Mouse (Mus musculus) midbrain, embryonic 16.5 days (tissue): ENCODE measurements around the gene Sgms1. TPM values are rescaled to one million over a fixed set of nuclear protein-coding genes. Genes with fewer than 3 reads are reported as not detected.
"Not testable (repeated sequence)": the region's sequence is repeated elsewhere in the genome, so short reads cannot be mapped to it uniquely, and the experiment has no call there.

ENCODE experiments used
- ATAC-seq: fragments of 200-750 bp; cut with Nextera tagmentation; 2 replicates; pipeline ENCODE4 v1.8.0; 2017; ENCODE audit warnings: moderate TSS enrichment
- H3K27ac ChIP-seq: fragments of 300-500 bp; sonication (generic); 2 replicates; pipeline ENCODE4 v1.5.1; 2014; ENCODE audit warnings: mild to moderate bottlenecking, low read length, mixed read lengths
- H3K27me3 ChIP-seq: fragments of 300-500 bp; sonication (generic); 2 replicates; pipeline ENCODE4 v1.6.1; 2014; ENCODE audit warnings: low read depth, low read length, mixed read lengths; ENCODE audit not compliant: control insufficient read depth, insufficient read depth
- H3K36me3 ChIP-seq: fragments of 300-500 bp; sonication (generic); 2 replicates; pipeline ENCODE4 v1.6.1; 2014; ENCODE audit warnings: mild to moderate bottlenecking, low read length, moderate library complexity, mixed read lengths; ENCODE audit not compliant: control insufficient read depth, insufficient read depth
- H3K4me1 ChIP-seq: fragments of 300-500 bp; sonication (generic); 2 replicates; pipeline ENCODE4 v1.6.1; 2014; ENCODE audit warnings: mild to moderate bottlenecking, low read length, mixed read lengths; ENCODE audit not compliant: control insufficient read depth, insufficient read depth
- H3K4me2 ChIP-seq: fragments of 300-500 bp; sonication (generic); 2 replicates; pipeline ENCODE4 v1.6.1; 2014; ENCODE audit warnings: mild to moderate bottlenecking, low read length, mixed read lengths
- H3K4me3 ChIP-seq: fragments of 300-500 bp; sonication (generic); 2 replicates; pipeline ENCODE4 v1.5.1; 2014; ENCODE audit warnings: low read depth, mild to moderate bottlenecking, low read length, moderate library complexity, mixed read lengths
- H3K9ac ChIP-seq: fragments of 300-500 bp; sonication (generic); 2 replicates; pipeline ENCODE4 v1.6.1; 2014; ENCODE audit warnings: low read depth, low read length, mixed read lengths
- H3K9me3 ChIP-seq: fragments of 300-500 bp; sonication (generic); replicated peaks from 2 replicates; pipeline ENCODE4 v1.6.1; 2014; ENCODE audit warnings: mild to moderate bottlenecking, low read length, mixed read lengths; ENCODE audit not compliant: control insufficient read depth, poor library complexity, severe bottlenecking
- WGBS: fragments of 180-500 bp; shearing (Covaris S2); extraction: QIAGEN DNeasy Blood & Tissue Kit; methylation state at CpG from one replicate; pipeline ENCODE4 v1.1.7; 2014; 5-methylcytosine and 5-hydroxymethylcytosine counted together
- polyA plus RNA-seq: library from polyadenylated mRNA; unstranded; fragments of >200 nt; fragmentation: Nextera tagmentation; extraction: Ambion mirVana; gene quantifications from 2 replicates; pipeline ENCODE4 v1.2.1, GENCODE M21; 2015

The Sgms1 gene
- polyA plus RNA-seq, 1 experiment from 2014 or later, result 20.2 TPM

GRCm38 (mm10) chr19:32363587-32363986 is 25.9 kb downstream of the Sgms1 start:
- Histone ChIP-seq H3K4me3 (no peak overlapping the region), H3K9me3 (no peaks in the 10 kb centered on the region), H3K36me3 (no peaks in the 10 kb centered on the region), H3K9ac (no peak overlapping the region), H3K4me2 (no peak overlapping the region), H3K27ac (no peak overlapping the region), H3K27me3 (no peaks in the 10 kb centered on the region), H3K4me1 (peaks cover 5% of the 10 kb centered on the region)
- no peak for ATAC-seq
- WGBS, result 90% methylated on average over 4 of the region's 4 CpGs

GRCm38 (mm10) chr19:32362520-32362919 is 27.0 kb downstream of the Sgms1 start:
- H3K27ac ChIP-seq, result no peak overlapping the region
- H3K36me3 ChIP-seq, result no peaks in the 10 kb centered on the region
- H3K4me2 ChIP-seq, result no peak overlapping the region
- H3K9ac ChIP-seq, result no peak overlapping the region
- H3K27me3 ChIP-seq, result no peaks in the 10 kb centered on the region
- H3K4me1 ChIP-seq, result peaks cover 5% of the 10 kb centered on the region
- ATAC-seq, result no peak
- H3K9me3 ChIP-seq, result no peaks in the 10 kb centered on the region
- WGBS, result 88% methylated on average over 3 of the region's 3 CpGs
- H3K4me3 ChIP-seq, result no peak overlapping the region

GRCm38 (mm10) chr19:32360989-32361698 is 28.4 kb downstream of the Sgms1 start:
- no peak overlapping the region for H3K27ac ChIP-seq
- peaks cover 5% of the 10 kb centered on the region for H3K4me1 ChIP-seq
- H3K27me3 ChIP-seq, result no peaks in the 10 kb centered on the region
- no peak for ATAC-seq
- H3K9ac ChIP-seq, result no peak overlapping the region
- 93% methylated on average over 1 of the region's 1 CpGs for WGBS
- H3K4me3 ChIP-seq, result no peak overlapping the region
- H3K36me3 ChIP-seq, result no peaks in the 10 kb centered on the region
- H3K9me3 ChIP-seq, result no peaks in the 10 kb centered on the region
- H3K4me2 ChIP-seq, result no peak overlapping the region

GRCm38 (mm10) chr19:32360546-32360945 is 29.0 kb downstream of the Sgms1 start:
- no peak overlapping the region for H3K27ac ChIP-seq
- H3K27me3 ChIP-seq, result no peaks in the 10 kb centered on the region
- ATAC-seq, result no peak

GRCm38 (mm10) chr19:32358699-32359517 is 30.6 kb downstream of the Sgms1 start:
- H3K27ac ChIP-seq, result 0 out of 2 replicates have a peak overlapping the region, but pooled peaks have one; percentile 47
- H3K9ac ChIP-seq, result no peak overlapping the region
- no peaks in the 10 kb centered on the region for H3K9me3 ChIP-seq
- 41% methylated on average over 12 of the region's 12 CpGs for WGBS
- H3K36me3 ChIP-seq, result no peaks in the 10 kb centered on the region
- H3K27me3 ChIP-seq, result no peaks in the 10 kb centered on the region
- H3K4me2 ChIP-seq, result peak overlapping the region; percentile 23; the same call in 1 of the 2 replicates
- peaks cover 5% of the 10 kb centered on the region for H3K4me1 ChIP-seq
- no peak overlapping the region for H3K4me3 ChIP-seq
- peak; percentile 91 for ATAC-seq

More at GRCm38 (mm10) chr19:32360546-32360945, 29.0 kb downstream of the Sgms1 start:
- Histone ChIP-seq H3K4me3 (no peak overlapping the region), H3K4me2 (no peak overlapping the region), H3K36me3 (no peaks in the 10 kb centered on the region), H3K9me3 (no peaks in the 10 kb centered on the region), H3K4me1 (peaks cover 5% of the 10 kb centered on the region), H3K9ac (no peak overlapping the region)
- WGBS, result 88% methylated on average over 3 of the region's 3 CpGs

- H3K4me3 ChIP-seq, H3K4me2 ChIP-seq, ATAC-seq, H3K9ac ChIP-seq, H3K4me1 ChIP-seq, H3K36me3 ChIP-seq, H3K27ac ChIP-seq, H3K27me3 ChIP-seq, H3K9me3 ChIP-seq: not testable (repeated sequence)
- 95% methylated on average over 7 of the region's 7 CpGs for WGBS
Measured at GRCm38 (mm10) chr19:32358011-32358410, 31.5 kb downstream of the Sgms1 start.

GRCm38 (mm10) chr19:32356166-32356565 is 33.3 kb downstream of the Sgms1 start:
- no peak for ATAC-seq
- H3K27ac ChIP-seq, result peak overlapping the region; percentile 41; the same call in 1 of the 2 replicates

GRCm38 (mm10) chr19:32353447-32353846 is 36.1 kb downstream of the Sgms1 start:
- no peak overlapping the region for H3K9ac ChIP-seq
- no peak for ATAC-seq
- WGBS, result 93% methylated on average over 9 of the region's 9 CpGs

More at GRCm38 (mm10) chr19:32356166-32356565, 33.3 kb downstream of the Sgms1 start:
- 69% methylated on average over 4 of the region's 4 CpGs for WGBS
- Histone ChIP-seq H3K4me1 (peaks cover 5% of the 10 kb centered on the region), H3K36me3 (no peaks in the 10 kb centered on the region), H3K27me3 (no peaks in the 10 kb centered on the region), H3K9me3 (no peaks in the 10 kb centered on the region), H3K9ac (no peak overlapping the region), H3K4me2 (no peak overlapping the region), H3K4me3 (no peak overlapping the region)

More at GRCm38 (mm10) chr19:32353447-32353846, 36.1 kb downstream of the Sgms1 start:
- Histone ChIP-seq H3K4me1 (no peaks in the 10 kb centered on the region; the same call in 1 of the 2 replicates), H3K27ac (no peak overlapping the region), H3K4me3 (no peak overlapping the region), H3K36me3 (no peaks in the 10 kb centered on the region), H3K9me3 (no peaks in the 10 kb centered on the region), H3K27me3 (no peaks in the 10 kb centered on the region), H3K4me2 (no peak overlapping the region)
